Mouse (Mus musculus): ENCODE measurements around the gene Mrgpra1. TPM values are rescaled to one million over a fixed set of nuclear protein-coding genes. Genes with fewer than 3 reads are reported as not detected.
"Not testable (repeated sequence)": the region's sequence is repeated elsewhere in the genome, so short reads cannot be mapped to it uniquely, and the experiment has no call there.

Gene Mrgpra1
- total RNA-seq (2021): not detected
- long read RNA-seq: 0 reads

GRCm38 (mm10) chr7:47354140-47354539 lies at the start of gene Mrgpra1:
Gene Mrgpra1 (minus strand): TSS chr7:47354240.
- DNase-seq (ENCODE audit: low spot score in 2 of 2): no peak

GRCm38 (mm10) chr7:47401125-47401524 lies 47.1 kb upstream of the Mrgpra1 start:
- no peak for DNase-seq (ENCODE audit: low spot score in 2 of 2)

GRCm38 (mm10) chr7:47348421-47348820 lies 5.6 kb downstream of the Mrgpra1 start:
- no peak for DNase-seq (ENCODE audit: low spot score in 2 of 2)

GRCm38 (mm10) chr7:47345905-47346478 lies 8.0 kb downstream of the Mrgpra1 start:
- no peak for DNase-seq (ENCODE audit: low spot score in 2 of 2)

- DNase-seq (ENCODE audit: low spot score in 2 of 2): not testable (repeated sequence)
Measured at GRCm38 (mm10) chr7:47341887-47342286, 12.2 kb downstream of the Mrgpra1 start.

GRCm38 (mm10) chr7:47341389-47341788 lies 12.7 kb downstream of the Mrgpra1 start:
- not testable (repeated sequence) for DNase-seq (ENCODE audit: low spot score in 2 of 2)

GRCm38 (mm10) chr7:47318299-47318698 lies 35.7 kb downstream of the Mrgpra1 start:
- no peak for DNase-seq (ENCODE audit: low spot score in 2 of 2)

- DNase-seq (ENCODE audit: low spot score in 2 of 2): no peak
Measured at GRCm38 (mm10) chr7:47312289-47312688, 41.8 kb downstream of the Mrgpra1 start.

GRCm38 (mm10) chr7:47309855-47310254 lies 44.2 kb downstream of the Mrgpra1 start:
- DNase-seq (ENCODE audit: low spot score in 2 of 2): no peak

- DNase-seq (ENCODE audit: low spot score in 2 of 2): not testable (repeated sequence)
Measured at GRCm38 (mm10) chr7:47304661-47305060, 49.4 kb downstream of the Mrgpra1 start.

- not testable (repeated sequence) for DNase-seq (ENCODE audit: low spot score in 2 of 2)
Measured at GRCm38 (mm10) chr7:47299612-47300011, 54.4 kb downstream of the Mrgpra1 start.

Other genes starting within 250 kb of the Mrgpra1 start
- gene Ptpn5, start 220.6 kb downstream of the Mrgpra1 start, total RNA-seq (2021): 100 to 1,000 TPM; 102 to 103 TPM
- gene Mrgpra6, start 149.3 kb downstream of the Mrgpra1 start, total RNA-seq (2021): not detected
- not detected for gene Mrgpra9, start 101.4 kb downstream of the Mrgpra1 start, total RNA-seq (2021)
- gene Mrgpra2a, start 97.9 kb upstream of the Mrgpra1 start, total RNA-seq (2021): not detected
- not detected for gene Mrgpra2b, start 174.6 kb upstream of the Mrgpra1 start, total RNA-seq (2021)
- gene Mrgpra3, start 247.1 kb upstream of the Mrgpra1 start, total RNA-seq (2021): not detected